ENCODE assay signal across 25 mouse cellular contexts in genomic region chr2:38088346-38088745, GRCm38 (mm10).
A peak's percentile ranks its signal among the peaks of the same experiment; 100 is the strongest.
DNase-seq lines count a peak whose midpoint lies in the region; ATAC-seq and TF ChIP-seq lines count a peak whose summit lies in the region.
"Had no signal": no experiment of that assay in that cellular context is flagged by ENCODE, and none has a peak within 500 bp of the region (broad histone marks: within the 10 kb centered on the region; RNA-seq: fewer than 3 reads in every experiment).

No protein-coding gene starts in this region.

- H3K4me2 ChIP-seq in kidney, embryonic 15.5 days = no peak overlapping the region
- H3K4me2 ChIP-seq in forebrain, embryonic 11.5 days (ENCODE audit: low read depth, low read length, severe bottlenecking) = no peak overlapping the region
- H3K4me2 ChIP-seq: embryonic facial prominence, embryonic 15.5 days; forebrain, embryonic 12.5 days; limb, embryonic 12.5 days; liver, embryonic 15.5 days; midbrain, embryonic 15.5 days; neural tube, embryonic 15.5 days had no signal

- peaks cover 2% of the 10 kb centered on the region; the same call in 1 of the 2 replicates for H3K79me2 ChIP-seq in liver, adult 2 months (ENCODE audit: control insufficient read depth, insufficient read depth, low read length)

- H3K4me1 ChIP-seq in liver, adult 2 months (ENCODE audit: control insufficient read depth, insufficient read depth, low read length) = peaks cover 5% of the 10 kb centered on the region
- H3K4me1 ChIP-seq in kidney, embryonic 15.5 days = no peaks in the 10 kb centered on the region
- H3K4me1 ChIP-seq in forebrain, embryonic 11.5 days (replicated peaks; ENCODE audit: control insufficient read depth, insufficient read depth, low read length) = no peaks in the 10 kb centered on the region; the same call in 1 of the 2 replicates
- H3K4me1 ChIP-seq: embryonic facial prominence, embryonic 15.5 days; limb, embryonic 12.5 days; midbrain, embryonic 15.5 days; neural tube, embryonic 15.5 days had no signal

- H3K36me3 ChIP-seq in liver, adult 2 months (ENCODE audit: control insufficient read depth, insufficient read depth, low read length) = no peaks in the 10 kb centered on the region
- H3K36me3 ChIP-seq in kidney, embryonic 15.5 days = no peaks in the 10 kb centered on the region
- H3K36me3 ChIP-seq in forebrain, embryonic 11.5 days (ENCODE audit: control insufficient read depth, insufficient read depth, low read length) = no peaks in the 10 kb centered on the region
- H3K36me3 ChIP-seq: embryonic facial prominence, embryonic 15.5 days; forebrain, embryonic 12.5 days; hindbrain, embryonic 10.5 days; limb, embryonic 12.5 days; liver, embryonic 15.5 days; midbrain, embryonic 15.5 days; neural tube, embryonic 15.5 days had no signal

- peak; percentile 17 for DNase-seq in cerebellum, adult 11-12 months
- no peak for DNase-seq in cerebellum, adult 11 months
- DNase-seq in liver, adult 2 months (ENCODE audit: extremely low read depth, low read depth, low spot score) = peak; percentile 88
- no peak for DNase-seq in liver
- DNase-seq in kidney, postnatal 4 days = peak; percentile 19 to 33
- no peak for DNase-seq in forebrain, embryonic 11.5 days (ENCODE audit: low spot score)
- DNase-seq in lung, postnatal 25 days (ENCODE audit: low spot score) = no peak
- DNase-seq: adrenal gland, adult 8-10 months; embryo, embryonic 11 days; gastrocnemius, postnatal 14 days; layer of hippocampus, adult 9-11 months; thymus, adult 2 months had no signal

- ATAC-seq in kidney, embryonic 15.5 days (replicated peaks; ENCODE audit: low FRiP score) = 0 out of 2 replicates have a peak, but pooled peaks have one; percentile 49
- ATAC-seq in forebrain, embryonic 11.5 days (replicated peaks; ENCODE audit: low FRiP score) = no peak
- ATAC-seq: CD4-positive, CD25-positive, alpha-beta regulatory T cell, adult 4 months; hindbrain, postnatal 0 days; intestine, postnatal 0 days; lung, postnatal 0 days; midbrain, embryonic 15.5 days; Patski had no signal

- WGBS in liver, adult 2 months = 28% methylated on average over 1 of the region's 1 CpGs
- 78% methylated on average over 1 of the region's 1 CpGs for WGBS in kidney, embryonic 15.5 days
- WGBS in forebrain, embryonic 11.5 days = 82% methylated on average over 1 of the region's 1 CpGs

- TF ChIP-seq POLR2A in liver, adult 2 months (IDR thresholded peaks at IDR 0.05; ENCODE audit: extremely low read depth, insufficient read depth, low read length) = no peak

- TF ChIP-seq CTCF in liver, adult 2 months (IDR thresholded peaks at IDR 0.05; ENCODE audit: low read depth, low read length) = no peak

- H3K9me3 ChIP-seq in kidney, embryonic 15.5 days (replicated peaks) = no peaks in the 10 kb centered on the region
- no peaks in the 10 kb centered on the region for H3K9me3 ChIP-seq in forebrain, embryonic 11.5 days (ENCODE audit: control insufficient read depth, low read length)
- H3K9me3 ChIP-seq: embryonic facial prominence, embryonic 15.5 days; forebrain, embryonic 12.5 days; hindbrain, embryonic 10.5 days; limb, embryonic 12.5 days; liver, embryonic 15.5 days; midbrain, embryonic 15.5 days; neural tube, embryonic 15.5 days had no signal

- H3K27me3 ChIP-seq in liver, adult 2 months (ENCODE audit: control insufficient read depth, insufficient read depth, low read length) = no peaks in the 10 kb centered on the region
- no peaks in the 10 kb centered on the region for H3K27me3 ChIP-seq in kidney, embryonic 15.5 days
- H3K27me3 ChIP-seq in forebrain, embryonic 11.5 days (ENCODE audit: control insufficient read depth, insufficient read depth, low read length) = no peaks in the 10 kb centered on the region
- H3K27me3 ChIP-seq: embryonic facial prominence, embryonic 15.5 days; forebrain, embryonic 12.5 days; limb, embryonic 12.5 days; liver, embryonic 15.5 days; midbrain, embryonic 15.5 days; neural tube, embryonic 15.5 days; Patski had no signal

- H3K4me3 ChIP-seq in liver, adult 2 months (ENCODE audit: insufficient read depth, low read depth, low read length) = no peak overlapping the region
- no peak overlapping the region for H3K4me3 ChIP-seq in kidney, embryonic 15.5 days (replicated peaks)
- no peak overlapping the region for H3K4me3 ChIP-seq in forebrain, embryonic 11.5 days (ENCODE audit: low read depth, low read length)
- H3K4me3 ChIP-seq: embryonic facial prominence, embryonic 15.5 days; forebrain, embryonic 12.5 days; hindbrain, embryonic 10.5 days; limb, embryonic 12.5 days; liver, embryonic 15.5 days; midbrain, embryonic 15.5 days; neural tube, embryonic 15.5 days had no signal

- H3K9ac ChIP-seq in liver, adult 2 months (ENCODE audit: low read depth, low read length) = no peak overlapping the region
- H3K9ac ChIP-seq in kidney, embryonic 15.5 days = no peak overlapping the region
- no peak overlapping the region for H3K9ac ChIP-seq in forebrain, embryonic 11.5 days (ENCODE audit: low read length)
- H3K9ac ChIP-seq: embryonic facial prominence, embryonic 15.5 days; forebrain, embryonic 12.5 days; limb, embryonic 12.5 days; liver, embryonic 15.5 days; midbrain, embryonic 15.5 days; neural tube, embryonic 15.5 days had no signal

- H3K27ac ChIP-seq in liver, adult 2 months (replicated peaks; ENCODE audit: insufficient read depth, low read depth, low read length) = no peak overlapping the region
- peak overlapping the region; percentile 69 for H3K27ac ChIP-seq in kidney, embryonic 15.5 days
- H3K27ac ChIP-seq in forebrain, embryonic 11.5 days (ENCODE audit: low read depth, low read length) = no peak overlapping the region
- H3K27ac ChIP-seq: embryonic facial prominence, embryonic 15.5 days; forebrain, embryonic 12.5 days; hindbrain, embryonic 10.5 days; hindbrain, postnatal 0 days; limb, embryonic 12.5 days; liver, embryonic 15.5 days; midbrain, embryonic 15.5 days; neural tube, embryonic 15.5 days had no signal

Comparison
In these comparisons a context has a peak if more than half of its experiments do, and no peak if none do; other contexts are left out.
1. DNase-seq: peak in cerebellum, adult 11-12 months (single experiment), liver, adult 2 months (single experiment) and kidney, postnatal 4 days (2 of 2); none in cerebellum, adult 11 months (single experiment), liver (single experiment), forebrain, embryonic 11.5 days (single experiment) and lung, postnatal 25 days (single experiment).